Mouse (Mus musculus) bone marrow, adult 2 months (tissue): ENCODE results near the gene Dok4.

Source experiments
- CTCF ChIP-seq: fragments of 200-500 bp; IDR thresholded peaks from 2 replicates; pipeline ENCODE4 v1.5.1; 2011; ENCODE audit warnings: low read length, control low read depth; ENCODE audit not compliant: control insufficient read depth, insufficient read depth
- POLR2A ChIP-seq: fragments of 200-500 bp; IDR thresholded peaks from 2 replicates; pipeline ENCODE4 v1.6.1; 2011; ENCODE audit warnings: low read depth, mild to moderate bottlenecking, control low read depth, low read length, borderline replicate concordance; ENCODE audit not compliant: control insufficient read depth

DNA sequence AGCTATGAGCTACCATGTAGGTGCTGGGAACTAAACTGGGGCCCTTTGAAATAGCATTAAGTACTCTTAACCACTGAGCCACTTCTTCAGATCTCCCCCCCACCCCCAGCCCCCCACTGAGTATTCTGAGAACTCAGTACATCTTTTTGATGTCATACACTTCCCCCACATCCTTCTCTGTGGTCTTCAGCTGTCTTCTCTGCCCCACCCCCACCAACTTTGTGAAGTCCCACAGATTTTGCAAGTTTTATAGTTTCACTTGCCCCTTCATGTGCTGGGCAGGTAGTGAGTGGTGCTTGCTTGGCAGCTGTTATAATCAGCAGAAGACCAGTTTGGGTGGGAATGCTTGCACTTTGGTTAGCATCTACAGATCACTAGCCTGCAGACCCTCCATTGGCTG is 43.1 kb upstream of the Dok4 start:
- no peak for TF ChIP-seq POLR2A
- TF ChIP-seq CTCF: no peak
